In genomic region chr19:23451361-23451760, GRCm38 (mm10) we compare ENCODE assay signal across 12 mouse cellular contexts.
"Had no signal": no experiment of that assay in that cellular context is flagged by ENCODE, and none has a peak within 500 bp of the region (broad histone marks: within the 10 kb centered on the region; RNA-seq: fewer than 3 reads in every experiment).

No protein-coding gene starts in this region.

- DNase-seq: kidney, adult 2 months; kidney, postnatal 25 days; layer of hippocampus, adult 9-11 months; liver; lung, adult 2 months; lung, postnatal 4 days; midbrain, embryonic 14.5 days; right cerebral cortex, postnatal 25 days; spleen, adult 18-20 months; thymus, postnatal 25 days had no signal

- ATAC-seq: intestine, postnatal 0 days; liver, embryonic 12.5 days had no signal
